In the genomic region with DNA sequence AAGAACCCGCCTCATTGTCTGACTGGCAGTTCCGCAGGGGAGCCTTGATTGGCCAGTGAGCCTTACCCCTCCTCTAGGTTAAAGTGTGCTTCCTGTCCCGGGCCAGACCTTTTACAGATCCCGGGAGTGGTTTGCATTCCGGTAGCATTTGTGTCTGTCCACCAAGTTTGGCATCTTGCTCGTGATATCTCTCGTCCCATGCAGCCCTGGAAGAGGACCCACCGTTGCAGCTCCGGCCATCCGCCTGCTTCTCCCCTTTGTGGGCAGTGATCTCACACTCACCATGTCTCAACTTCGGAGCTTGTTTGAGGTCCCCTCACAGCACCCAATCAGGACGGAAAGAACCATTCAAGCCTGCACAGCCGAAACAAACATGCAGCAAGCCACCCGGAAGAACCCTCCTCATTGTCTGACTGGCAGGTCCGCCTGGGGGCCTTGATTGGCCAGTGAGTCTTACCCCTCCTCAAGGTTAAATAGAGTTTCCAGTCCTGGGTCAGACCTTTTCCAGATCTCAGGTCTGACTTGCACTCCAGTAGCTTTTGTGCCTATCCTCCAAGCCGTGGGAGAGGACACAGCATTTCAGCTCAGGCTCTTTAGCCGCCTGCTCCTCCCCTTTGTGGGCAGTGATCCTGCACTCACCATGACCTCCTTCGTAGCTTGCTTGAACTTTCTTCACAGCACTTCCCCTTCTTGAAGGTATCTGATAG, we compare ENCODE assay signal across 8 mouse cellular contexts. TPM values are rescaled to one million over a fixed set of nuclear protein-coding genes. Genes with fewer than 3 reads are reported as not detected.
DNase-seq lines count a peak whose midpoint lies in the region; ATAC-seq lines count a peak whose summit lies in the region.

A gene (minus strand): TSS at position 380 of the 707 bp plus-strand sequence.

- ATAC-seq in inflammation-experienced regulatory T-cells, adult 6 months, result peak; percentile 95
- peak; percentile 99 for ATAC-seq in megakaryocyte-erythroid progenitor cell, adult 5-6 weeks (replicated peaks; ENCODE audit: low FRiP score, low TSS enrichment, poor library complexity, severe bottlenecking)

- DNase-seq in adrenal gland, adult (ENCODE audit: inconsistent age in 2 of 2, low spot score in 1 of 2), result peak; percentile 91 to 98
- peak; percentile 91 for DNase-seq in embryo, embryonic 10.5 days (ENCODE audit: low spot score)
- DNase-seq in gastrocnemius, postnatal 14 days, result peak; percentile 86
- DNase-seq in left cerebral cortex, postnatal 10 days (ENCODE audit: extremely low spot score in 1 of 2, low spot score in 2 of 2), result peak; percentile 88
- DNase-seq in right cerebral cortex, postnatal 25 days, result peak; percentile 90
- peak; percentile 81 to 82 for DNase-seq in urinary bladder, postnatal 4 days (ENCODE audit: low spot score in 2 of 2)

- intact Hi-C loops in gastrocnemius, postnatal 14 days (cut with DNase I; ENCODE audit: low total_unique reads), result no loop called here
- intact Hi-C loops in left cerebral cortex, postnatal 10 days (cut with DNase I), result no loop called here

RNA-seq across cellular contexts. Expression of the gene that starts here (rescaled TPM):
- 10 to 100 TPM; 12.9 to 13.7 TPM for total RNA-seq in gastrocnemius, postnatal 14 days (2021)
- 10 to 100 TPM; 16.6 to 28.3 (median 21.1) TPM for polyA plus RNA-seq in inflammation-experienced regulatory T-cells, adult 6 months (2017; shearing (Covaris generic))
- 10 to 100 TPM; 21.6 to 23.1 TPM for total RNA-seq in left cerebral cortex, postnatal 10 days (2021)
- 12.7 and 13.3 TPM in 2 replicates for total RNA-seq in megakaryocyte-erythroid progenitor cell, adult 5-6 weeks (2014; fragmentation: Nextera tagmentation)
- 24.4 and 27.9 TPM in 2 replicates for total RNA-seq in megakaryocyte-erythroid progenitor cell, adult 5-6 weeks (2017)

Comparison
In these comparisons a context has a peak if more than half of its experiments do, and no peak if none do; other contexts are left out.
1. Peak in every context shown above with its lines: DNase-seq and ATAC-seq.